Mouse (Mus musculus) kidney, embryonic 15.5 days (tissue): ENCODE results near the gene Rack1. TPM values are rescaled to one million over a fixed set of nuclear protein-coding genes. Genes with fewer than 3 reads are reported as not detected.
A peak's percentile ranks its signal among the peaks of the same experiment; 100 is the strongest.
"Not testable (repeated sequence)": the region's sequence is repeated elsewhere in the genome, so short reads cannot be mapped to it uniquely, and the experiment has no call there.

Experiments used
- ATAC-seq: fragments of 200-750 bp; cut with Nextera tagmentation; replicated peaks from 2 replicates; pipeline ENCODE4 v1.8.0; 2017; ENCODE audit warnings: moderate TSS enrichment; ENCODE audit not compliant: low FRiP score
- H3K27ac ChIP-seq: fragments of 300-500 bp; sonication (generic); 2 replicates; pipeline ENCODE4 v1.5.1; 2015; ENCODE audit warnings: mild to moderate bottlenecking, inconsistent platforms
- H3K27me3 ChIP-seq: fragments of 300-500 bp; sonication (generic); 2 replicates; pipeline ENCODE4 v1.6.1; 2015; ENCODE audit warnings: inconsistent platforms
- H3K36me3 ChIP-seq: fragments of 300-500 bp; sonication (generic); 2 replicates; pipeline ENCODE4 v1.6.1; 2015; ENCODE audit warnings: inconsistent platforms
- H3K4me1 ChIP-seq: fragments of 300-500 bp; sonication (generic); 2 replicates; pipeline ENCODE4 v1.6.1; 2015; ENCODE audit warnings: inconsistent platforms
- H3K4me2 ChIP-seq: fragments of 300-500 bp; sonication (generic); 2 replicates; pipeline ENCODE4 v1.6.1; 2015; ENCODE audit warnings: moderate library complexity, mild to moderate bottlenecking, inconsistent platforms
- H3K4me3 ChIP-seq: fragments of 300-500 bp; sonication (generic); replicated peaks from 2 replicates; pipeline ENCODE4 v1.5.1; 2015; ENCODE audit warnings: mild to moderate bottlenecking, inconsistent platforms
- H3K9ac ChIP-seq: fragments of 300-500 bp; sonication (generic); 2 replicates; pipeline ENCODE4 v1.6.1; 2015; ENCODE audit warnings: mild to moderate bottlenecking, inconsistent platforms
- H3K9me3 ChIP-seq: fragments of 300-500 bp; sonication (generic); replicated peaks from 2 replicates; pipeline ENCODE4 v1.6.1; 2016; ENCODE audit warnings: inconsistent platforms
- WGBS: fragments of 180-500 bp; shearing (Covaris S2); methylation state at CpG from one replicate; pipeline ENCODE4 v1.1.7; 2015; ENCODE audit warnings: mixed read lengths; 5-methylcytosine and 5-hydroxymethylcytosine counted together
- polyA plus RNA-seq: library from polyadenylated mRNA; unstranded; fragments of >200 nt; fragmentation: Nextera tagmentation; extraction: Ambion mirVana; gene quantifications from 2 replicates; pipeline ENCODE4 v1.2.1, GENCODE M21; 2015

Rack1 gene
- polyA plus RNA-seq, 1 experiment from 2014 or later, result 792 TPM

GRCm38 (mm10) chr11:48837310-48838180, 37.4 kb downstream of the Rack1 start:
- Histone ChIP-seq H3K27me3 (peaks cover 7% of the 10 kb centered on the region; the same call in 1 of the 2 replicates), H3K9ac (peak overlapping the region; percentile 72), H3K27ac (peak overlapping the region; percentile 68), H3K4me2 (peak overlapping the region; percentile 86), H3K36me3 (no peaks in the 10 kb centered on the region), H3K4me3 (peak overlapping the region; percentile 89), H3K9me3 (no peaks in the 10 kb centered on the region), H3K4me1 (peaks cover 24% of the 10 kb centered on the region)
- ATAC-seq, result peak; percentile 26
- under 1% methylated on average over 77 of the region's 77 CpGs for WGBS

- Histone ChIP-seq H3K27me3 (peaks cover 7% of the 10 kb centered on the region; the same call in 1 of the 2 replicates), H3K4me3 (peak overlapping the region; percentile 89), H3K27ac (peak overlapping the region; percentile 68), H3K4me2 (peak overlapping the region; percentile 86), H3K9me3 (no peaks in the 10 kb centered on the region), H3K36me3 (no peaks in the 10 kb centered on the region), H3K9ac (peak overlapping the region; percentile 72), H3K4me1 (peaks cover 20% of the 10 kb centered on the region)
- ATAC-seq, result peak; percentile 7
- 2% methylated on average over 16 of the region's 16 CpGs for WGBS
These were observed 38.2 kb downstream of the Rack1 start for GRCm38 (mm10) chr11:48838181-48838797.

GRCm38 (mm10) chr11:48838879-48839680, 38.9 kb downstream of the Rack1 start:
- 78% methylated on average over 10 of the region's 10 CpGs for WGBS
- Histone ChIP-seq H3K4me1 (peaks cover 20% of the 10 kb centered on the region), H3K36me3 (no peaks in the 10 kb centered on the region), H3K27ac (no peak overlapping the region), H3K27me3 (peaks cover 7% of the 10 kb centered on the region; the same call in 1 of the 2 replicates), H3K4me3 (peak overlapping the region; percentile 89), H3K9ac (no peak overlapping the region), H3K4me2 (peak overlapping the region; percentile 86), H3K9me3 (no peaks in the 10 kb centered on the region)
- ATAC-seq, result no peak

GRCm38 (mm10) chr11:48840805-48841204, 40.7 kb downstream of the Rack1 start:
- Histone ChIP-seq H3K4me2 (no peak overlapping the region), H3K4me3 (no peak overlapping the region), H3K9me3 (no peaks in the 10 kb centered on the region), H3K27me3 (peaks cover 12% of the 10 kb centered on the region; the same call in 1 of the 2 replicates), H3K36me3 (no peaks in the 10 kb centered on the region), H3K9ac (no peak overlapping the region), H3K4me1 (peaks cover 20% of the 10 kb centered on the region), H3K27ac (no peak overlapping the region)
- ATAC-seq, result no peak

GRCm38 (mm10) chr11:48841213-48841612, 41.1 kb downstream of the Rack1 start:
- WGBS, result 65% methylated on average over 5 of the region's 5 CpGs
- no peaks in the 10 kb centered on the region for H3K36me3 ChIP-seq
- H3K9ac ChIP-seq, result no peak overlapping the region
- no peak overlapping the region for H3K4me3 ChIP-seq
- no peak overlapping the region for H3K27ac ChIP-seq
- H3K27me3 ChIP-seq, result 0 out of 2 replicates have a peak, but pooled peaks cover 12% of the 10 kb centered on the region
- no peaks in the 10 kb centered on the region for H3K9me3 ChIP-seq
- H3K4me1 ChIP-seq, result peaks cover 20% of the 10 kb centered on the region
- no peak for ATAC-seq
- H3K4me2 ChIP-seq, result no peak overlapping the region

GRCm38 (mm10) chr11:48842378-48842792, 42.3 kb downstream of the Rack1 start:
- H3K4me2 ChIP-seq, result no peak overlapping the region

GRCm38 (mm10) chr11:48843202-48843601, 43.1 kb downstream of the Rack1 start:
- H3K27me3 ChIP-seq, result 0 out of 2 replicates have a peak, but pooled peaks cover 9% of the 10 kb centered on the region
- no peak overlapping the region for H3K9ac ChIP-seq
- 81% methylated on average over 11 of the region's 11 CpGs for WGBS
- H3K4me2 ChIP-seq, result no peak overlapping the region
- H3K4me1 ChIP-seq, result peaks cover 10% of the 10 kb centered on the region
- H3K9me3 ChIP-seq, result no peaks in the 10 kb centered on the region
- H3K36me3 ChIP-seq, result no peaks in the 10 kb centered on the region
- no peak overlapping the region for H3K27ac ChIP-seq
- no peak for ATAC-seq
- no peak overlapping the region for H3K4me3 ChIP-seq

More at GRCm38 (mm10) chr11:48842378-48842792, 42.3 kb downstream of the Rack1 start:
- no peaks in the 10 kb centered on the region for H3K9me3 ChIP-seq
- no peak overlapping the region for H3K9ac ChIP-seq
- 81% methylated on average over 4 of the region's 4 CpGs for WGBS
- no peaks in the 10 kb centered on the region for H3K36me3 ChIP-seq
- H3K4me1 ChIP-seq, result peaks cover 12% of the 10 kb centered on the region
- H3K27me3 ChIP-seq, result 0 out of 2 replicates have a peak, but pooled peaks cover 9% of the 10 kb centered on the region
- no peak overlapping the region for H3K4me3 ChIP-seq
- H3K27ac ChIP-seq, result no peak overlapping the region
- no peak for ATAC-seq

- Histone ChIP-seq H3K4me3 (no peak overlapping the region), H3K4me1 (0 out of 2 replicates have a peak, but pooled peaks cover 2% of the 10 kb centered on the region), H3K9me3 (no peaks in the 10 kb centered on the region), H3K36me3 (no peaks in the 10 kb centered on the region), H3K9ac (no peak overlapping the region), H3K27me3 (peaks cover 15% of the 10 kb centered on the region; the same call in 1 of the 2 replicates), H3K4me2 (no peak overlapping the region), H3K27ac (no peak overlapping the region)
- 57% methylated on average over 6 of the region's 6 CpGs for WGBS
- no peak for ATAC-seq
These were observed 44.2 kb downstream of the Rack1 start for GRCm38 (mm10) chr11:48844309-48844708.

- 25% methylated on average over 13 of the region's 13 CpGs for WGBS
These were observed 45.2 kb downstream of the Rack1 start for GRCm38 (mm10) chr11:48845244-48845815.

GRCm38 (mm10) chr11:48846362-48846761, 46.2 kb downstream of the Rack1 start:
- not testable (repeated sequence) for H3K4me2 ChIP-seq, H3K9ac ChIP-seq, H3K4me3 ChIP-seq, H3K27ac ChIP-seq, ATAC-seq, H3K4me1 ChIP-seq, H3K9me3 ChIP-seq, H3K36me3 ChIP-seq
- peaks cover 19% of the 10 kb centered on the region for H3K27me3 ChIP-seq
- 73% methylated on average over 2 of the region's 2 CpGs for WGBS

More at GRCm38 (mm10) chr11:48845244-48845815, 45.2 kb downstream of the Rack1 start:
- peaks cover 19% of the 10 kb centered on the region for H3K27me3 ChIP-seq
- H3K4me2 ChIP-seq, result no peak overlapping the region
- no peaks in the 10 kb centered on the region for H3K9me3 ChIP-seq
- H3K4me3 ChIP-seq, result no peak overlapping the region
- 0 out of 2 replicates have a peak, but pooled peaks cover 5% of the 10 kb centered on the region for H3K4me1 ChIP-seq
- H3K36me3 ChIP-seq, result no peaks in the 10 kb centered on the region
- ATAC-seq, result no peak
- no peak overlapping the region for H3K27ac ChIP-seq
- H3K9ac ChIP-seq, result no peak overlapping the region

GRCm38 (mm10) chr11:48846881-48847280, 46.7 kb downstream of the Rack1 start:
- H3K27ac ChIP-seq, result no peak overlapping the region
- H3K36me3 ChIP-seq, result no peaks in the 10 kb centered on the region
- no peak overlapping the region for H3K4me2 ChIP-seq
- WGBS, result 71% methylated on average over 5 of the region's 5 CpGs
- H3K4me1 ChIP-seq, result 0 out of 2 replicates have a peak, but pooled peaks cover 5% of the 10 kb centered on the region
- H3K4me3 ChIP-seq, result no peak overlapping the region
- ATAC-seq, result no peak
- no peak overlapping the region for H3K9ac ChIP-seq
- H3K27me3 ChIP-seq, result peaks cover 19% of the 10 kb centered on the region
- no peaks in the 10 kb centered on the region for H3K9me3 ChIP-seq
